Mouse (Mus musculus) erythroblast, embryonic 14.5 days (primary cell): ENCODE measurements around the gene Gng2.

Experiments
- GATA1 ChIP-seq: IDR thresholded peaks from 2 replicates; pipeline ENCODE4 v1.6.1; 2012; ENCODE audit warnings: low read length, inconsistent platforms, mixed read lengths
- TAL1 ChIP-seq: IDR thresholded peaks from 3 replicates; pipeline ENCODE4 v1.6.1; 2012; ENCODE audit warnings: low read length, inconsistent platforms, mixed read lengths

DNA sequence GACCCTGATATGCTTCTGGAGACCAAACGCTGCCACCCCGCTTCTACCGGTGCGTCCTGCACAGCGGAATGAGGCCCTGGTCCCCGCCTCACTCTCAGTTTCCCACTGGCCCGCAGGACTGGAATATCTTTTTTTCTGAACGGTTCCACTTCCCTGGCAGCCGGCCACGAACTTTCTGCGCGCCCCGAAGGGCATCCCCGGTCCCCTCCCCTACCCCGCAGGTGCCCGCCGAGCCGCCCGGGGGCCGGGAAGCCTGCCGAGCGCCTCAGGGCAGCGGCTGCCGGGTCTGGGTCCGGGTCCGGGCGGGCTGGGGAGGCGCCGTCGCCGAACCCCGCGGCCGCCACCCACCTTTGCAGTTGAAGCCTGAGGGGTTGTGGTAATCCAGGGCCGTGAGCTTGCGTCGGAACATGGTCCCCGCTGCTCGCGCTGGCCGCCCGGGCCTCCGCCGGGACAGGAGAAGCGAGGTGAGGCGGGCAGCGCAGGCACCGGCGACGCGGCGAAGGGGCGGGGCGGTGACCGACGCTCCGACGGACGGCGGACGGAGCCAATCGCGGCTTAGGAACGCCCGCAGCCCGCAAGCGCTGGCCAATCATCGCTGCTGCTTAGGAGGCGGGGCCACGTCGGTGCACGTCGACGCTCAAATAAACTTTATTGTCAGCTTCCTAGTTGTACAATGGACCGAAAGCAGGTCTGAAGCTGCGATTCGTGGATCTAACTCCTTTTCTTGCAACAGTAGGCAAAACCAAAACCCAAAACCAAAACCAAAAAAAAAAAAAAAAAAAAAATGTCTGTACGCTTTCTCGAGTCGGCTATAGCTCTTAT lies 153.9 kb downstream of the Gng2 start, which contains the start of gene Rtraf:
- TF ChIP-seq GATA1 (no peak), TAL1 (no peak)
